Mouse (Mus musculus): ENCODE measurements around the gene Sowaha.

Sowaha gene

DNA sequence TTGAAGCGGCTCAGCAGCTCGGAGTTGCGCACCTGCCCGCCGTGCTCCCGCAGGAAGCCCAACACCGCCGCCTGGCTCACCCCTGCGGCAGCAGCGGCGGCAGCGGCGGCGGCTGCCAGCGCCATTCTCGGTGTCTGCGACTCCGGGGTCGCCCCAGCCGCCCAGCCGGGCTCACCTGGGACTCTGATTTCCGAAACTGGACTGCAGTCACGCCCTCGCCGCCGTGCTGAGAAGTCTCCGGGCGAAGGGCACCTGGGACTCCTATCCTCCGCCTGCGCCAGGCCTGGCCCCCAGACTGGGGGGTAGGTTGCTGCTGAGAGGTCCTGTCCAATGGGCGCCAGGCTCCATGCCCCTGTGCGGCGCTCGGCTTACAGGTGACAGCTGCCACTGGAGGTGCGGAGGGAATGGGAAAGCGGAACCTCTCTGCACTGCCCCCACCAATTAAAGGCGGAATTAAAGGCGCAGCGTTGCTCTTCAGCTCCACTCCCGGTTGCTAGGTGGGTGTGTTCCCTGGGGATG lies at the start of gene Sowaha, which contains the start of gene Gm9945:
Gene Sowaha (minus strand): TSS at position 492 of the 519 bp plus-strand sequence.
Gene Gm9945 (plus strand): TSS at position 384 of the 519 bp plus-strand sequence.
- DNase-seq (ENCODE audit: low spot score): no peak

DNA sequence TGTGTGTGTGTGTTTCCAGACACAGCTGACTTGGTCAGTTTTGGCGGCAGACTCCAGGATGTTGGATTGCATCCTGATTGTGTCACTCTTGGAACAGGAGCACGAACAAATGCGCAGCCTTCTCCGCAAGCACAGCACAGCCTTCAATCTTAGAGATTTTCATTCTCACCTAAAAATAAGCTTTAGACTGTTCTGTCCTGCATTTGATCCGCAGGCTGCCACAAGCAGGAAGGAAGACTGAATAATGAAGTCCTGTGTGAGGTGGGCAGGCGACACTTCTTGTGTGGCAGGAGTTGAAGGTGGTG lies 49.1 kb upstream of the Sowaha start:
- DNase-seq (ENCODE audit: low spot score): no peak

DNA sequence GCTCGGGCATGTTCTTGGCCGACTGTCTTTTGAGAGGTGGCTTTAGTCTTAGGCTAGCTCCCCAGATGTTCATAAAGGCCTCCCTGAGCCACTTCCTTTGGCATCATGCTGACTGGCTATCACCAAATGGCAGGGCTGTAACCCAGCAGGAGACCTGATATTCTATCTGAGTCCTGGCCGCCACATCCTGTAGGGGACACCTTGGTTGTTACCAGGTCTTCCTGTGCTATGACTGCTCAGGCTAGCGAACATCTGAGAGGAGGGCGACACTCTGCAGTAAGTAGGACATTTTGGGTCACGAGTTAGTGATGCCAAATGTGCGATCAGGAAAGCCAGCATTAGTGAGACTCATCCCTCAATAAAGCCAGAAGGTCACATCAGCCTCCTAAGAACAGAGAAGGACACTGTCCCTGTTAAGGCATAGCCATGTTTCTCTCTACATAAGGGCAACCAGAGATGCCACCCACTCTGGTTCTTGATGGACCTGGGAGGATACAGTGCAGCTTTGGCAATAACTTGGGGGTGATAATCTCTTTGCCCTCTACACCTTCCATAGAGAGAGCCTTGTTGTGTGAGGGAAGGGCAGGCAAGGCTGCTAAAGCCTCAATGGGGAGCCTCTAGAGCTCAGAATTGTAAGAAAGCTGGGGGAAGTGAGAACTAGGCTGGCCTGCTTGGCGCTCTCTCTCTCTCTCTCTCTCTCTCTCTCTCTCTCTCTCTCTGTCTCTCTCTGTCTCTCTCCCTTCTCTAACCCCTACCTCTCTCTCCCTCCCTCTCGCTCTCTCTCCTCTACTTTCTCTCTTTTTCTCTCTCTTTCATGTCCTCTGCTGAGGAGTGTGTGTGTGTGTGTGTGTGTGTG lies 48.6 kb upstream of the Sowaha start:
- no peak for DNase-seq (ENCODE audit: low spot score)

DNA sequence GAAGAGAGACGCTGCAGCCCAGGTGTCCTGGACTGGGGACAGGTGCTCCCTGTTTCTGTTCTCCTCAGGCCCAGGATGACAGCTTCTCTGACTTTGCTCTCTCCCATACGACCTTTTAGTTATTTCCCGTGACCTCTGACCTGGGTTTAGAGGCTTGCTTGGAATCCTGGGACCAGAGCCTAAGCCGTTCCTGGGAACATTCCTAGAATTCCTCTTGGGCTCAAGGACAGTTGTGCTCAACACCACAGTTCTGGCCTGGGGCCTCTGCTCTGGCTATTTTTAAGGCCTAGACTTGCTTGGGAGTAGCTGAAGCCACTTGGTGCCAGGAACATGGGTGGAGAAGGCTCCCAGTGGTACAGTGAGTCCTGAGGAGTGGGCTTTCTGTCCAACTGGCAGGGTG lies 45.4 kb upstream of the Sowaha start:
- DNase-seq (ENCODE audit: low spot score): peak; percentile 82

DNA sequence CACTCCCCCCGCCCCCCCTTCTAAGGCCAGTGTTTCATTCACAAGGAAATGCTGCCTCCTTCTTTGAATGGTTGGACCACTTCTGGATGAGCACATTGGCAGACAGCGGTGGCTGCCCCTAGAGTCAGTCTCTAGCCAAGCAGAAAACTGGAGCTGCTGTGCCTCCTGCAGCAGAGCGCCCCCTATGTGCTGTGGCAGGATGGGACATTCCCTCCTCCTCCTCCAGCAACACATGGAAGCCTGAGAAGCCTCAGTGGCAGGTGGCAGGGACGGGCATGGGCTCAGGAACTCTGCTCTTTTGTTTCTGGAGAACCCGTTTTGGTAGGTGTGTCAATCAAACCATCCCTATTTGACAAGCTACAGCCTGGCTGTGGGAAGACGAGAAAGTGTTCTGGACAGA lies 44.8 kb upstream of the Sowaha start:
- DNase-seq (ENCODE audit: low spot score): no peak

DNA sequence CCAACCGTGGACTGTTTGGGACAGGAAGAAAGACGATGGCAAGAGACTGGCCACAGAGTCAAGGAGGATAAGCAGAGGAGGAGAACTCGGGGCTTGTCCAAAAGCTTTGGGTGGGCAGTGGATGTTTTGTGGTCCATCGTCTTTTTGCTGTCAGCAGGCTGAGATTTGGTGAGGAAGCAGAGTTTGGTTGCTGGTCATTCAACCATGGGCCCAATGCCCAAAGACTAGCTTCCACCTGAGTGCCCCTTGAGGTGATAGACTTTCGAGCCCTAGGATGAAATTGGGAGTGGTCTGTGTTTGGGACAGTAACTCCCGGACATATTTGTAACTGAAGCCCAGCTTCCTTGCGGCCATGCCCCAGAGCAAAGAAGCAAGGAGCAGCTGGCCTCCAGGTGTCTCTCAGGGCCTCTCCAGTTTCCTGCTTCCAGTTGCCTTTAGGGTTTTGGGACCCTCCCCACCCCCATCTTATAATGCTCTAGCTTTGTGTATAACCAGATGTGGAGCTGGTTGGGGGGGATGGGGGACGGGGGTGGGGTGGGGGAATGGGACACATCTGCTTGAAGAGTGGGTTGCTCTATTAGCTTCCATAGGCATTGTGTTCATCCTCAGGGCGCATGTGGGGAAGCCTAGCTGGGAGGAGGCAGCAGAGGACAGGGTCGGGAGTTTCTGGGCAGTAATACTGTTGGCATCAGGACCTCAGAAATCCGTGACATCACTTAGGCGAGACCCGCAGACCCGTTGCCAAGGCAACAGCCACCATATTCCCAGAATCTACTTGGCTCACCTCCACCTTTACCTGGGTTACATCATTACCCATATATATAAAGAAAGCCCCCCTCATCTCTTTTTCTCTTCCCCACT lies 43.7 kb upstream of the Sowaha start:
- no peak for DNase-seq (ENCODE audit: low spot score)

DNA sequence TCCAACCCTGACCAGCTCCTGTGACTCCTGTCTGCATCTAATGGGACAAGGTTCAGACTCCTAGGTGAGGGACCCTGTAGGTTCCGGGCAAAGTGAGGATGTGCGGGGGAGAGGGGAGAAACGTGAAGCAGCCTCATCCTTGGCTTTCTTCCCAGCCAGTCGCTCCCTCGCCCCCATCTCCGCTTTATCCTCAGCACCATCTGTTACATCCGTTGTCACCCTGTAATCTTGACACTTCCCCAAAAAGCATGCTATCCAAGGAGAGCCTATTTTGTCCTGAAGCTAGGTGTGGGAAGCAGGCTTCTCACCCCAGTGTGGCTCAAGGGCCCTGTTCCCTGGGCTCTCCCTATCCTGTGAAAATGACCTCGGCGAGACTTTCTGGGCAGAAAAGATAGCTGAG lies 42.9 kb upstream of the Sowaha start:
- DNase-seq (ENCODE audit: low spot score): no peak

DNA sequence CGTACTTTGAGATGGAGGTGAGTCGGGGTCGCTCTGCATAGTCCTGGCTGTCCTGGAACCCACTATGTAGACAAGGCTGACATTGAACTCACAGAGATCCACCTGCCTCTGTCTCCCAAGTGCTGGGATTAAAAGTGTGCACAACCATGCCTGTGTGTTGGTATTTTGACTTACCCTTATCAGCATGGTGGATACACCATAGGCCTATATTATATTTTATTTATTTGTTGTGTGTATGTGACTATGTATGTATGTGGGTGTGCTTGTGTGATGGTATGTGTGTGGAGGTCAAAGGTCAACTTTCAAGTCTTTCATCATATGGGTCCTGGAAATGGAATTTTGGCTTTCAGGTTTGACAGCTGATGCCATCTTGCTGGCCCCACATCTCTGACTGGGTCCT lies 42.3 kb upstream of the Sowaha start:
- DNase-seq (ENCODE audit: low spot score): no peak

DNA sequence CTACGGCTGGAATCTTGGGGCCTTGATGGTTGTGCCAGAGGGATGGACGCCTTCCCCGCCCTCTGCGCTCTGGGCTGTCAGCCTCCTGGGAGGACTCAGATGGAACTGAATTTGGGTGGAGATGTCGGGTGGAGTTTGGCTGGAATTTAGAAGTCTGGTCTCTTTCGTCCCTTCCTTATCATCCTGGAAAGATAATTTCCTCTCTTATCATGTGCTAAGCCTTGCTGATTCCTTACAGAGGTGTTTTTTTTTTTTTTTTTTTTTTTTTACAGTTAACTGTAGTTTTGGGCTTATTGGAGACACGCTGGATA lies 41.7 kb upstream of the Sowaha start:
- DNase-seq (ENCODE audit: low spot score): no peak

DNA sequence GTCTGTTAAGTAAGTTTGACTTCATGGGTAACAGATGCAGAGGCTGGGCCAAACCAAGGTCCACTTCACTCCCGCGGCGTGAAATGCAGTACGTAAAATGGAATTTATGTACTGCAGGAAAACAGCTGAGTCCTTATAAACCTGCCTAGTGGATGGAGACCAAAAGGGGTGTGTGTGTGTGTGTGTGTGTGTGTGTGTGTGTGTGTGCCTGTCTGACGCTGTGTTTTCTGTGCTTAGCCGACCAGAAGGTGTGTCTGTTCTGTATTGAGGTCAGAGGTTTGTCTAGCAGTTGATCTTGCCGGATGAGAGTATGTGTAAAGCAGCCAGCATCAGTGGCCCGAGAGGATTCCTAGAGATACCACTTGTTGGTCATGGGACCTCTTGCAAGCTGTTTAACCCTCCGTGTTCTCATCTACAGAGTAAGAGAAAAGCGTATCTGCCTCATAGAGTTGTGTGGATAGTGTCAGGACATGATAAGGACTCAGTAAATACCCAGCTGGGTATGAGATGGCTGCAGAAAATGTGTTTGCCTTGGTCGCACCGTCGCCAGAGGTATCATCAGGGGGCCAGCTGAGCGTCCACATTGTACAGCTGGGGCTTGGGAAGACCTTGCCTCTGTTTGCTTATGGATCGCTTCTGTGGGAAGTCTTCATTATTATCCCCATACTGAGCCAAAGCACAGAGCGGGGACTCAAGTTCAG lies 41.2 kb upstream of the Sowaha start:
- DNase-seq (ENCODE audit: low spot score): no peak

DNA sequence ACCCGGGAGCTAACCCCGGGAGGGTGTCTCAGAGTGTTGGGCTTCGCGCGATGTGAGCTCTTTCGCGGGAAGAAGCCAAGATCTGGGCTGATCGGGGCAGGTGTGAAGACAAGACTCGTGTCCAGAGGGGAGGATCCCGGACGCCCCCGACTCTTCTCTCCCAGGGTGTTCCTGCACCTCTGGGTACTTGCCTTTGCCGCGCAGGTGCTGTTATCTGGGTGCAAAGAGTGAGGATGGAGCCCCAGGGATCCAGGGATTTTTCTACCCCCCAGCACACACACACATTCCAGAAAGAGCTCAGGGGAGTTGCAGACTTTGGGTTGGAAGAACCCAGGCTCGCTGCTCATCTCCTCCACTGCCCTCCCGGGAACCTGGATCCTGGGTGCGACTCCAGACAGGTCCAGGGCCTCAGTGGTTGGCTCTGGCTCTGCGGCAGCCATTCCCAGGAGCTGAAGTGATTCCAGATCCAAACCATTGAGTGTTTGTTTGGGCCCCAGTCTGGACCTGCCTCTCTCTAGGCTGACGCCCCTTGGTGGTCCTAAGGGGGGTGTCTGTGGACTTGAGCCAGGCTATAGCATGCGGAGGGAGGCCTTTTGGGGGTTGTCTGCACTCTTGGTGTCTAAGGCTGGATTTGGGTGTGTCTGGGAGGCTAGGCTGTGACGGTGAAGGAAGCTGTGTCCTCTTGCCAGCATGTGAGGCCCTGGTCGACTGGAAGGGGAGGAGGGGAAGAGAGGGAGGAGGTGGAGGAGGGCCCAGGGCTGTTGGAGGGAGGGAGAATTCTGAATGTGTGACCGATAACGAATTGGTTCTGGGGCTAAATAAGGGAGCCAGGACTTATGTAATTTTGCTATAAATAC lies 40.3 kb upstream of the Sowaha start:
- peak; percentile 57 for DNase-seq (ENCODE audit: low spot score)

DNA sequence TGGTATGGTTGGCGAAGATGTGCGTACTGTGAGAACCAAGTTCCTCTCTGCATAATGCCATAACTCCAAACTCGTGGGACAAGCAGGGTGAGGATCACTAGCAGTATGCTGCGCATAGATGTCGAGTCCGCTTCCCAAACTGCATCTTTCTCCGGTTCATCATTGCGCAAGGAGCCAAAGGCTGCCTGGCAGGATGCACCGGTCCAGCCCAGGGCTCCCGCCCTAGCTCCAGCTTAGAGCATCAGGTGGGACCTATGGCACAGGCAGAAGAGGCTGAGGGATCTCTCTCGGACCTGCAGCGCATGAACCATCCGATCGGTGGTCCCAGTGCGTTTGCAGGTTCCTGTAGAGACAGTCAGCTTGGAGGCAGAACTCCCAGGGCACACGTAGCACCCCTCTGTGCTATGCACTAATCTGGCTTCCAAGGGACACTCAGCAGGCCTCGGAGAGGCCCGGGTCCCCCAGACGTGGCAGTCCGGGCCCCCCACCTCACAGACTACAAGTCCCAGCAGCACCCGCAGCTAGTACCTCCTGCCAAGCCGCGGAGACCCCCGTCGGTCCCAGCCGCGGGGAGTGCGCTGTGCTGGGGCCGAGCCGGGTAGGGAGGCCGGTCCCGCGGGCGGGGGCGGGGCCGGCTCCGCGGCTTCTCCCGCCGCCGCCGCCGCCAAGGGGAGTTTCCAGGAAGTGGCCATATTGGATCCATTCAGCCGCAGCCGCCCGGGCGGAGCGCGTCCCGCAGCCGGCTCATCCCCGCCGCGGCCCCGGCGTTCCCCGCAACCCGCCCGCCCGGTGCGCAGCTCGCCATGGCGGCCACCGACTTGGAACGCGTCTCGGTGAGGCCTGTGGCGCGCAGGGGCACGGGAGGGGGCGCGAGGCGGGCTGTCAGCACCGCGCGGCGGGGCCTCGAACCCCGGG lies 39.4 kb upstream of the Sowaha start, which contains the start of gene Sept8:
Gene Sept8 (plus strand): TSS at position 51 of the 915 bp plus-strand sequence.
- peak; percentile 55 for DNase-seq (ENCODE audit: low spot score)

DNA sequence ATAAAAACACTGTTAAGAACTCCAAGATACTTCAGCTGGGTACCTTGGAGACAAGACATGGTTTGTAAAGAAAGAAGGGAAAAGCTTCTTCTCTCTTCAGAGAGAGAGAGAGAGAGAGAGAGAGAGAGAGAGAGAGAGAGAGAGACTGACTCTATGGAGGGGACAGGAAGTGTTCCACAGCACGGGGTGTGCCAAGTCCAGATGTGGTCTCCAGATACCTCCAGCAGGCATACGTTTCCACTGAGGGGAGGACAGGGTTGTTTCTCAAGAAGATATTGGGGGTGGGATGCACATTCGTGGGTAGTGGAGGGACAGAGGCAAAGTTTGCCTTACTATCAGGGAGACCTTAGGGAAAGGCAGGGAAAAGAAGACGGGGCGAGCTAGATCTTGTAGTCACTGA lies 38.7 kb upstream of the Sowaha start:
- DNase-seq (ENCODE audit: low spot score): no peak

DNA sequence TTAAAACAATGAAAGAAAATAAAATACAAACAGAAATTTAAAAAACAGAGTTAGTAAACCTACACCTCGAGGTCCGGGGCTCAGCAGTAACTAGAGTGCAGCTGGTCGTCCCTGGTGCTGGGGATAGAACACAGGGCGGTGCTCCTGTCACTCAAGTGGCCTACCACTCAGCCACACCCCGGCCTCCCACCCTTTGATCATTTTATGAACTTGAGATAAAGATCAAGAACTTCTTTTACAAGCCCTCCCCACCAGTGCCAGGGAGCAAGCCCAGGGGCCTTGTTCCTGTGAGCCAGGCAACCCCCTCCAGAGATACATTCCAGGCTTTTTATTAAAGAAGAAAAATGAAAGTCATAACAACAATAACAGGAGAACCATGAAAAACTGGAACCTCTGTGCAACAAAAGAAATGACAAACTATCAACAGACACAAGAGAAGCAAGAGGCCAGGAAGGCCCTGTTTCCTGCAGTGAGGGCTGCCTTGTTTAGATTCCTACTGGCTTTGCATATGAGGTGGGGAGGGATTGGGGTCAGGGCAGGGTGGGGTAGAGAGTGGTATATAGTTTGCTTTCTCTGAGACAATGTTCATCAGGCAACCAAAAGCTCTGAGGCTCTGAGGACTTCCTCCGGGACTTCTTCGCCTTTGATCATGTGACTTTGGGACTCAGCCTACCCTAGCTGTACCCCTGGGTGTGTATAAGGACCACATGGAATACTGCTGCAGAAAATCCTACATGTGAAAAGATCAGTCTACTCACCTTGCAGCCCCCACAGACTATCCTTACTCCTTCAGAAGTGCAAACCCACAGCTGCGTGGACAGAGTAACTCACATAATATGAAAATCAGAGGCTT lies 36.9 kb upstream of the Sowaha start:
- peak; percentile 54 for DNase-seq (ENCODE audit: low spot score)

DNA sequence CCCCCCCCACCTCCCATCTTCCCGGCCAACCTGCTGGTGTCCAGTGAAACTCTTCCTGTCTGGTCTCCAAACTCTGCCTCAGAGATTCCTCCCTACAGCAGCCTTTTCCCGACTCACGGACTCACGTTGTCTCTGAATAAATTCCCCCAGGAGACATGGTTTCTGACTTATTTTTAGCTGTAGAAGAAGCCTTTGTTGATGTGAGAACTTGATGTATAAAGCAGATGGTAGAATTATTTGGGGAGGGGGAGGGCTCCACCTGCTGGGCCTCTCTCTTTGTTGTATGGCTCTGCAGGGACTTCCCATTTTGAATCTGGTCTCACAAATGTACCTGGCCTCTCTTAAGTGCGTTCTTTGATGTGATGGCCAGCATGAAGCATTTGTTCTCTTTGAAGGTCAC lies 30.3 kb upstream of the Sowaha start:
- DNase-seq (ENCODE audit: low spot score): no peak

DNA sequence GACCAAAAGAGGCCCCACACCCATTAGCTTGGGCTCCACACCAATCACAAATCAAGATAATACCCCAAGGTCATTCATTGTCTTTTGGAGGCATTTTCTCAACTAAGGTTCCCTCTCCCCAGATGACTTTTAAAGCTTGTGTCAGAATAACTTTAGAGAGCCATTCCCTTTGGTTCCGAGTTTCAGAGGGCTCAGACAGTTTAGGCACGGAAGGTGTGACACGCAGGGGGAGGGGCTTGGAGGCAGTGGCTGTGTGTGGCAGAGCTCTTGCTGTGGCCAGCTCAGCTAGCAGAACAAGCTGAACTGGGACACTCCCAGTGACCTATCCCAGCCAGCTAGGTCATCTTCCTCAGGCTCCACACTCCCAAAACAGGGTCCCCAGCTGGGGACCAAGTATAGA lies 28.5 kb upstream of the Sowaha start:
- DNase-seq (ENCODE audit: low spot score): no peak

DNA sequence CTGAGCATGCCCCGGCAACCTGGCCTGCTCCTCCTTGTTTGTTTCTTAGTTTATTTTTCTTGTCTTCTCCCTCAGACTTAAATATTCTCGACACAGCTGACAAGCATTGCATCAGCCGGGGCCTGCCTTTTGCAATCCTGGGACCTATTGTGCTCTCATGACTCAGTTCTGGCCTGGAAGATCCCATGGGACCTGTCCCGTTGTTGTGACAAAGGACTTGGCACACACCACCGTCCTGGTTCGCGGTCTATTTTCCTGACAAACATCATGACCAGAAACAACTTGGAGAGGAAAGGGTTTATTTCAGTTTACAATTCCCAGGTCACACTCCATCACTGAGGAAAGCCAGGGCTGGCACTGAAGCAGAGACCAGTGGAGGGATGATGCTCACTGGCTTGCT lies 28.1 kb upstream of the Sowaha start:
- no peak for DNase-seq (ENCODE audit: low spot score)

DNA sequence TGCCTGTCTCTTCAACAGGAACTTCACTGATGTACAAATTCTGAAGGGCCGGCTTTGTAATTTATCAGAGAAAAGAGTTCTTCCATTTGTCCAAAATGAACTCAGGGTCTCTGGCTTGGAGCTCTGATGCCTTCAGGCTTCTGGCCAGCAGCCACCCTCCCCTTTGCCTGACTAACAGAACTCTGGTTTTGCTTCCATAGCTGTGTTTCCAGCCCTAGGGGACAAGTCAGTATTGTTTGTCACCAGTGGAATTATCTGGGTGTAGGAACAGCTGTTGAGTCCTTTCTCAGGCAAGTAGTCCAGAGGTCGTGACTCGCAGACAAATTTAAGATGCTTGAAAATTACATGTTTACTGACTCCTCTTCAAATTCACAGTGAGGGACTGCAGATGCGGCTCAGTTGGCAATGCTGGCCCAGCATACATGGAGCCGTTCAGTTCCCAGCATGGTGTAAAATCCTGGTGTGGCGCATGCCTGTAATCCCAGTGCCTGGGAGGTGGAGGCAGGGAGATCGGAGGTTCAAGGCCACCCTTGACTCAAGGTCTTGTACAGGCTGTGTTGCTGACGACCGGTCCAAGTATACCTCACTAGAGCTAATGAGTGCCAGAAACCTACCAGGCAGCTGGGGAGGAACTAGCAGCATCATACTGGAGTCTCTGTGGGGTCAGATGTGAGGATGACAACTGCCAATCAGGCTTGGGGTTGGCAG lies 27.2 kb upstream of the Sowaha start:
- DNase-seq (ENCODE audit: low spot score): no peak

All from embryo, embryonic 10 days (tissue).